Mouse (Mus musculus) C2C12 (cell line): ENCODE measurements around the gene Sccpdh.

ENCODE experiments used
- CEBPB ChIP-seq: IDR thresholded peaks from one replicate; pipeline ENCODE4 v1.6.1; 2011; ENCODE audit warnings: low read depth, mild to moderate bottlenecking, control low read depth, moderate library complexity
- CTCF ChIP-seq: IDR thresholded peaks from one replicate; pipeline ENCODE4 v1.5.1; 2011; ENCODE audit not compliant: control insufficient read depth, insufficient read depth, insufficient read length
- FOSL1 ChIP-seq: IDR thresholded peaks from one replicate; pipeline ENCODE4 v1.8.0; 2011; ENCODE audit warnings: mild to moderate bottlenecking, low read length; ENCODE audit not compliant: poor library complexity, insufficient read depth, severe bottlenecking
- MAX ChIP-seq: IDR thresholded peaks from one replicate; pipeline ENCODE4 v1.6.1; 2011; ENCODE audit warnings: mild to moderate bottlenecking, control low read depth
- MYOD1 ChIP-seq: IDR thresholded peaks from one replicate; pipeline ENCODE4 v1.6.1; 2011; ENCODE audit warnings: low read depth; ENCODE audit not compliant: control insufficient read depth, insufficient read length
- MYOG ChIP-seq: IDR thresholded peaks from one replicate; pipeline ENCODE4 v1.6.1; 2011; ENCODE audit not compliant: control insufficient read depth, insufficient read length; ENCODE audit errors: extremely low read depth
- USF1 ChIP-seq: IDR thresholded peaks from one replicate; pipeline ENCODE4 v1.6.1; 2011; ENCODE audit warnings: low read depth, mild to moderate bottlenecking, control low read depth, moderate library complexity

DNA sequence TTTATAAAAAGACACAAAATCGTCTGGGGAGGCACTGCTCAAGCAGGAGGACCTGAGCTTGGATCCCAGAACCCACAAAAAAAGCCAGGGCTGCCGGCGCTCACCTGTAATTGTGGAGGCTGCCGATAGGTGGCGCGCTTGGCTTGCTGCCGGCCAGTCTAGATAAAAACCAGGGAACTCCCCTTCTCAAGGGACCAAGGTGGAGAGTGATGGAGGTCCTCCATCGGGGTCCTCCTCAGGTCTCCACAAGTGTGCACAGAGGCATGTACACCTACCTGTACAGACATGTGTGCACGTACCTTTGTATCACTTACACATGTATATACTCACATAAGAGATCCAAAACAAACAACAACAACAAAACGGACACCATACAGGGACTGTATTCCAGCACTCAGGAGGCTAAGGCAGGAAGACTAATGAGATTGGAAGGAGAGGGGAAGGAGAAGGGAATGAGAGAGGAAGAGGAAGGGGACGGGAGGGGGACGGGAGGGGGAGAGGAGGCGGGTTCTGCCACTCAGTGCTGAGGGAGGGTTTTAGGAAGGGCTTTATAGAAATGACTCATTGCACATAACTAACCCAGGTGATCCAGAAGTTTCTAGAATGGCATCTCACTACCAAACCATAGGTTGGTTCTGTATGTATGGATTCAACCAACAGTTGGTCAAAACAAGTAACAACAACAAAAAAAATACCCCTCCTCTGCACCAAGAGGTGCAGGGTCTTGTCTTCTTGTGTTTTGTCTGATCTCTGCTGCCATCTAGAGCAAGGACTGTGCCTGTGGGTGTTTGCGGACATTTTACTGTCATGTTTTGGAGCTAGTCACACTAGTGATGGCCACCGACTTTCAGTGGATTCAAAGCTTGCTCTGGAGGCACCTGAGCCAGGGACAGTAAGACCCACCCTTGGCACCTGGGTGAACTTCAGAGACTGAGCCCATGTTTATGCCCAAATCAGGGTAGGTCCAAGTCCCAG is 66.8 kb downstream of the Sccpdh start:
- TF ChIP-seq MYOD1: no peak
- TF ChIP-seq CTCF: peak; percentile 62
- TF ChIP-seq USF1: no peak
- TF ChIP-seq MAX: no peak
- no peak for TF ChIP-seq MYOG
- TF ChIP-seq FOSL1: no peak
- TF ChIP-seq CEBPB: no peak
